Mouse (Mus musculus) stomach, postnatal 0 days (tissue): ENCODE measurements around the gene Ctc1.

ENCODE experiments used
- CTCF ChIP-seq: IDR thresholded peaks from 2 replicates; pipeline ENCODE4 v1.5.1; 2016; ENCODE audit warnings: antibody characterized with exemption, low read depth, mild to moderate bottlenecking, moderate library complexity
- EP300 ChIP-seq: optimal IDR thresholded peaks from 2 replicates; pipeline ENCODE3; 2016; ENCODE audit warnings: antibody characterized with exemption

DNA sequence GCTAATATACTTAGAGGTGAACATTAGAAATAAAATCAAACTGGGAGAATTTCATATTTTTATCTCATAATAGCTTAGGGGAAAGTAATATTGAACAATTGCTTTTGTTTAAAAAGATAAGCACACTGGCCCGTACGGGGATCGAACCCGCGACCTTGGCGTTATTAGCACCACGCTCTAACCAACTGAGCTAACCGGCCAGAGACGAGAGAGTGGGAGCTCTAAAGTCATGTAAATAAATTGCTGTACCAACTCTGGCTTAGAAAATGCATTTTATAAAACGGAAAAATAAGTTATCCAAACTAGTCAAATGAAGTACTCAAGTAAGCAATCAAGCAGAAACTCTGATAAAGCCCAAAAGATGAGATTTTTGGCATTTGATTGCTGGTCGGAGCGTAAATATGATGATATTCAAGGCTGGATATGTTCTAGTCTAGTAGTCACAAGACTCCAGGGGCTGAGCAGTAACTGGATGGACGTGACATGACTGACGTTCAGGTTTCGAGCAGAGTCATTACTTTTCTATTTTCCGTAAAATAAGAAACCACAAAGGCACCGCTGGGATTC, 46.6 kb downstream of the Ctc1 start:
- TF ChIP-seq CTCF (no peak), EP300 (peak; percentile 8)
